Mouse (Mus musculus) adrenal gland, postnatal 25 days (tissue): ENCODE data around the gene Nemf. TPM values are rescaled to one million over a fixed set of nuclear protein-coding genes. Genes with fewer than 3 reads are reported as not detected.
A peak's percentile ranks its signal among the peaks of the same experiment; 100 is the strongest.
"Not testable (repeated sequence)": the region's sequence is repeated elsewhere in the genome, so short reads cannot be mapped to it uniquely, and the experiment has no call there.

ENCODE experiments used
- DNase-seq: peaks from one replicate; pipeline ENCODE4 v3.0.0; 2021; ENCODE audit warnings: mixed read lengths
- long read RNA-seq: library from polyadenylated mRNA; stranded (forward); transcript quantifications from one replicate; pipeline ENCODE4 v2.0.0, GENCODE M21; 2021
- total RNA-seq: library from RNA; stranded (reverse); gene quantifications from 2 replicates; pipeline ENCODE4 v1.2.3, GENCODE M21; 2021

Gene Nemf
- 41.7 and 47.0 TPM in 2 replicates for total RNA-seq
- long read RNA-seq, full-length matches to known transcripts, result 5 of 44 reads
- long read RNA-seq, partial matches to known transcripts, result 27 of 44 reads
- long read RNA-seq, other reads (novel, unspliced or antisense), result 12 of 44 reads

- peak; percentile 82 for DNase-seq
Measured at GRCm38 (mm10) chr12:69356546-69357299, at the start of gene Nemf. TSS of gene Nemf (minus strand) at chr12:69357165.

- DNase-seq, result no peak
Measured at GRCm38 (mm10) chr12:69402594-69403167, 45.7 kb upstream of the Nemf start.

GRCm38 (mm10) chr12:69402100-69402499 is 45.1 kb upstream of the Nemf start:
- DNase-seq, result no peak

- no peak for DNase-seq
Measured at GRCm38 (mm10) chr12:69400871-69401286, 43.9 kb upstream of the Nemf start.

- no peak for DNase-seq
Measured at GRCm38 (mm10) chr12:69400367-69400766, 43.4 kb upstream of the Nemf start.

- DNase-seq, result no peak
Measured at GRCm38 (mm10) chr12:69394456-69394855, 37.5 kb upstream of the Nemf start.

- DNase-seq, result no peak
Measured at GRCm38 (mm10) chr12:69393076-69393475, 36.1 kb upstream of the Nemf start.

GRCm38 (mm10) chr12:69390000-69390698 is 33.2 kb upstream of the Nemf start:
- DNase-seq, result no peak

- no peak for DNase-seq
Measured at GRCm38 (mm10) chr12:69389273-69389938, 32.4 kb upstream of the Nemf start.

- DNase-seq, result no peak
Measured at GRCm38 (mm10) chr12:69388321-69388869, 31.4 kb upstream of the Nemf start.

GRCm38 (mm10) chr12:69386281-69386732 is 29.3 kb upstream of the Nemf start:
- DNase-seq, result not testable (repeated sequence)

GRCm38 (mm10) chr12:69385542-69386280 is 28.7 kb upstream of the Nemf start:
- DNase-seq, result no peak

- DNase-seq, result no peak
Measured at GRCm38 (mm10) chr12:69384606-69385005, 27.6 kb upstream of the Nemf start.

GRCm38 (mm10) chr12:69382880-69383279 is 25.9 kb upstream of the Nemf start:
- no peak for DNase-seq

- no peak for DNase-seq
Measured at GRCm38 (mm10) chr12:69378558-69379454, 21.8 kb upstream of the Nemf start.

- not testable (repeated sequence) for DNase-seq
Measured at GRCm38 (mm10) chr12:69377636-69378035, 20.7 kb upstream of the Nemf start.

- DNase-seq, result no peak
Measured at GRCm38 (mm10) chr12:69377188-69377587, 20.2 kb upstream of the Nemf start.

GRCm38 (mm10) chr12:69376132-69376531 is 19.2 kb upstream of the Nemf start:
- no peak for DNase-seq

- DNase-seq, result no peak
Measured at GRCm38 (mm10) chr12:69373850-69374766, 17.1 kb upstream of the Nemf start.
